Mouse (Mus musculus): ENCODE data around the gene Mrpl16. TPM values are rescaled to one million over a fixed set of nuclear protein-coding genes. Genes with fewer than 3 reads are reported as not detected.
A peak's percentile ranks its signal among the peaks of the same experiment; 100 is the strongest.

Mrpl16 gene
- polyA plus RNA-seq, 1 experiment from 2014 or later = 63.4 TPM

GRCm38 (mm10) chr19:11769257-11769920 is 802 bp upstream of the Mrpl16 start:
- no peak overlapping the region for H3K9ac ChIP-seq
- H3K27ac ChIP-seq (replicated peaks) = no peak overlapping the region
- WGBS = 87% methylated on average over 5 of the region's 5 CpGs
- no peaks in the 10 kb centered on the region for H3K9me3 ChIP-seq
- ATAC-seq (ENCODE audit: extremely low read depth, insufficient number of reproducible peaks, low FRiP score, low TSS enrichment) = no peak
- H3K4me1 ChIP-seq = peaks cover 8% of the 10 kb centered on the region
- peaks cover 6% of the 10 kb centered on the region; the same call in 1 of the 2 replicates for H3K27me3 ChIP-seq (replicated peaks)
- H3K36me3 ChIP-seq = peaks cover 23% of the 10 kb centered on the region
- peak overlapping the region; percentile 85 for H3K4me2 ChIP-seq
- peak overlapping the region; percentile 74 for H3K4me3 ChIP-seq

- Histone ChIP-seq H3K36me3 (peaks cover 44% of the 10 kb centered on the region), H3K9ac (no peak overlapping the region), H3K27ac (replicated peaks) (no peak overlapping the region), H3K4me1 (no peaks in the 10 kb centered on the region), H3K4me2 (no peak overlapping the region), H3K27me3 (replicated peaks) (no peaks in the 10 kb centered on the region), H3K4me3 (no peak overlapping the region), H3K9me3 (no peaks in the 10 kb centered on the region)
- 59% methylated on average over 7 of the region's 7 CpGs for WGBS
- ATAC-seq (ENCODE audit: extremely low read depth, insufficient number of reproducible peaks, low FRiP score, low TSS enrichment) = no peak
Observed at GRCm38 (mm10) chr19:11777191-11777865, 7.1 kb downstream of the Mrpl16 start.

GRCm38 (mm10) chr19:11785409-11786154 is 15.4 kb downstream of the Mrpl16 start:
- Histone ChIP-seq H3K36me3 (peaks cover 2% of the 10 kb centered on the region; the same call in 1 of the 2 replicates), H3K27ac (replicated peaks) (no peak overlapping the region), H3K9me3 (no peaks in the 10 kb centered on the region), H3K4me2 (no peak overlapping the region), H3K4me3 (no peak overlapping the region), H3K4me1 (no peaks in the 10 kb centered on the region), H3K9ac (no peak overlapping the region), H3K27me3 (replicated peaks) (no peaks in the 10 kb centered on the region)
- ATAC-seq (ENCODE audit: extremely low read depth, insufficient number of reproducible peaks, low FRiP score, low TSS enrichment) = no peak
- 82% methylated on average over 14 of the region's 14 CpGs for WGBS

- H3K4me1 ChIP-seq = no peaks in the 10 kb centered on the region
- H3K27me3 ChIP-seq (replicated peaks) = no peaks in the 10 kb centered on the region
- WGBS = 82% methylated on average over 6 of the region's 6 CpGs
- H3K4me3 ChIP-seq = no peak overlapping the region
- H3K36me3 ChIP-seq = no peaks in the 10 kb centered on the region; the same call in 1 of the 2 replicates
- no peak overlapping the region for H3K27ac ChIP-seq (replicated peaks)
- no peak overlapping the region for H3K4me2 ChIP-seq
- H3K9me3 ChIP-seq = no peaks in the 10 kb centered on the region
- H3K9ac ChIP-seq = no peak overlapping the region
- ATAC-seq (ENCODE audit: extremely low read depth, insufficient number of reproducible peaks, low FRiP score, low TSS enrichment) = no peak
Observed at GRCm38 (mm10) chr19:11787826-11788225, 17.6 kb downstream of the Mrpl16 start.

GRCm38 (mm10) chr19:11788876-11789275 is 18.7 kb downstream of the Mrpl16 start:
- no peak for ATAC-seq (ENCODE audit: extremely low read depth, insufficient number of reproducible peaks, low FRiP score, low TSS enrichment)
- no peaks in the 10 kb centered on the region for H3K9me3 ChIP-seq
- no peak overlapping the region for H3K27ac ChIP-seq (replicated peaks)
- H3K27me3 ChIP-seq (replicated peaks) = no peaks in the 10 kb centered on the region
- H3K36me3 ChIP-seq = no peaks in the 10 kb centered on the region; the same call in 1 of the 2 replicates
- no peak overlapping the region for H3K4me3 ChIP-seq
- H3K9ac ChIP-seq = no peak overlapping the region
- 77% methylated on average over 6 of the region's 6 CpGs for WGBS
- H3K4me1 ChIP-seq = no peaks in the 10 kb centered on the region
- no peak overlapping the region for H3K4me2 ChIP-seq

GRCm38 (mm10) chr19:11791825-11792224 is 21.6 kb downstream of the Mrpl16 start:
- H3K27ac ChIP-seq (replicated peaks) = no peak overlapping the region
- WGBS = 66% methylated on average over 5 of the region's 5 CpGs
- no peak overlapping the region for H3K4me2 ChIP-seq
- H3K9me3 ChIP-seq = no peaks in the 10 kb centered on the region
- no peaks in the 10 kb centered on the region for H3K27me3 ChIP-seq (replicated peaks)
- H3K9ac ChIP-seq = no peak overlapping the region
- no peak overlapping the region for H3K4me3 ChIP-seq
- no peak for ATAC-seq (ENCODE audit: extremely low read depth, insufficient number of reproducible peaks, low FRiP score, low TSS enrichment)
- H3K36me3 ChIP-seq = no peaks in the 10 kb centered on the region
- H3K4me1 ChIP-seq = no peaks in the 10 kb centered on the region

GRCm38 (mm10) chr19:11793741-11794359 is 23.7 kb downstream of the Mrpl16 start:
- no peak overlapping the region for H3K4me3 ChIP-seq
- H3K4me1 ChIP-seq = no peaks in the 10 kb centered on the region
- H3K9ac ChIP-seq = no peak overlapping the region
- no peak for ATAC-seq (ENCODE audit: extremely low read depth, insufficient number of reproducible peaks, low FRiP score, low TSS enrichment)
- no peak overlapping the region for H3K27ac ChIP-seq (replicated peaks)
- H3K36me3 ChIP-seq = no peaks in the 10 kb centered on the region
- H3K27me3 ChIP-seq (replicated peaks) = no peaks in the 10 kb centered on the region
- 68% methylated on average over 2 of the region's 2 CpGs for WGBS
- H3K9me3 ChIP-seq = no peaks in the 10 kb centered on the region
- no peak overlapping the region for H3K4me2 ChIP-seq

GRCm38 (mm10) chr19:11794447-11794846 is 24.3 kb downstream of the Mrpl16 start:
- no peak overlapping the region for H3K27ac ChIP-seq (replicated peaks)
- no peaks in the 10 kb centered on the region for H3K9me3 ChIP-seq
- no peaks in the 10 kb centered on the region for H3K4me1 ChIP-seq
- 71% methylated on average over 6 of the region's 6 CpGs for WGBS
- no peak overlapping the region for H3K9ac ChIP-seq
- H3K36me3 ChIP-seq = no peaks in the 10 kb centered on the region
- no peak for ATAC-seq (ENCODE audit: extremely low read depth, insufficient number of reproducible peaks, low FRiP score, low TSS enrichment)
- no peak overlapping the region for H3K4me3 ChIP-seq
- no peaks in the 10 kb centered on the region for H3K27me3 ChIP-seq (replicated peaks)
- no peak overlapping the region for H3K4me2 ChIP-seq

GRCm38 (mm10) chr19:11800531-11801315 is 30.5 kb downstream of the Mrpl16 start:
- 71% methylated on average over 8 of the region's 8 CpGs for WGBS
- no peak overlapping the region for H3K4me2 ChIP-seq
- no peak overlapping the region for H3K4me3 ChIP-seq
- H3K9ac ChIP-seq = no peak overlapping the region
- no peak overlapping the region for H3K27ac ChIP-seq (replicated peaks)
- H3K36me3 ChIP-seq = no peaks in the 10 kb centered on the region
- no peak for ATAC-seq (ENCODE audit: extremely low read depth, insufficient number of reproducible peaks, low FRiP score, low TSS enrichment)
- no peaks in the 10 kb centered on the region for H3K27me3 ChIP-seq (replicated peaks)
- H3K9me3 ChIP-seq = no peaks in the 10 kb centered on the region
- no peaks in the 10 kb centered on the region for H3K4me1 ChIP-seq

- Histone ChIP-seq H3K4me3 (no peak overlapping the region), H3K4me1 (no peaks in the 10 kb centered on the region), H3K36me3 (no peaks in the 10 kb centered on the region), H3K4me2 (no peak overlapping the region), H3K9me3 (no peaks in the 10 kb centered on the region), H3K27me3 (replicated peaks) (no peaks in the 10 kb centered on the region), H3K27ac (replicated peaks) (no peak overlapping the region), H3K9ac (no peak overlapping the region)
- WGBS = 53% methylated on average over 1 of the region's 1 CpGs
- ATAC-seq (ENCODE audit: extremely low read depth, insufficient number of reproducible peaks, low FRiP score, low TSS enrichment) = no peak
Observed at GRCm38 (mm10) chr19:11804423-11804822, 34.2 kb downstream of the Mrpl16 start.

Measured in heart, embryonic 13.5 days (tissue).